Mouse (Mus musculus) lung, postnatal 4 days (tissue): ENCODE results near the gene Nop2.

Source experiments
- DNase-seq, 2 experiments: peaks; one replicate each; pipeline ENCODE4 v3.0.0; 2021

Nop2 gene

GRCm38 (mm10) chr6:125110927-125111326, 20.8 kb upstream of the Nop2 start:
- DNase-seq = peak in 1 of 2 experiments; percentile 60

GRCm38 (mm10) chr6:125112553-125112952, 19.2 kb upstream of the Nop2 start:
- no peak for DNase-seq

DNA sequence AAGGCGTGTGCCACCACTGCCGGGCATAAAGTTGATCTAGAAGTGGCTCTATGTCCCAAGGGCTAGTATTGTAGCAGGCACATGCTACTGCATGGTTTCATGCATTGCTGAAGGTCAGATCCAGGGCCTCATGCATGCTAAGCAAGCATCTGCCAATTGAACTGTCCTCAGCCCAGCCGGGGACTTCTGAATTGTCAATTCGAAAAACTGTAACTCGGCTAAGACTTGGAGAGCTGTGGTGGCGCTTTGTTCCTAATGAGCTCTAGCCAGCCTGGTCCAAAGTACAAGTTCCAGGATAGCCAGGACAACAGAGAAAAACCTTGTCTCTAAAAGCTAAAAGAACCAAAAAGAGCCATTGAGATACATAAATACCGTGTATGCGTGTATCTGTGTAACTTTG, 12.3 kb upstream of the Nop2 start:
- DNase-seq = no peak

DNA sequence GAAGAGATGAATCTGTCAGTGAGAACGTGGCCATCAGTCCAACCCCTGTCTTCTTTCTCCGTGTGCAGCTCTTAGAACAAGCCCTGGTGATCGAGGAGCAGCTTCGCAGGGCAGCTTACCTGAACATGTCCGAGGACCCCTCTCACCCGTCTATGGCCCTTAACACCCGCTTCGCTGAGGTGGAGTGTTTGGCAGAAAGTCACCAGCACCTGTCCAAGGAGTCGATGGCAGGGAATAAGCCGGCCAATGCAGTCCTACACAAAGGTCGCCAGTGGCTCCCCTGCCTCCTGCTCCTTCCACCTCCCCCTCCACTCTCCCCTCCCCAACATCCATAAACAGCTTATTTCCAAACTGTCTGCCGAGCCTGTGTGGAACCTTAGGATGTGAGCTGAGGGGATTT, 3.0 kb upstream of the Nop2 start:
- DNase-seq = no peak

GRCm38 (mm10) chr6:125129710-125130402, 1.9 kb upstream of the Nop2 start:
- no peak for DNase-seq

DNA sequence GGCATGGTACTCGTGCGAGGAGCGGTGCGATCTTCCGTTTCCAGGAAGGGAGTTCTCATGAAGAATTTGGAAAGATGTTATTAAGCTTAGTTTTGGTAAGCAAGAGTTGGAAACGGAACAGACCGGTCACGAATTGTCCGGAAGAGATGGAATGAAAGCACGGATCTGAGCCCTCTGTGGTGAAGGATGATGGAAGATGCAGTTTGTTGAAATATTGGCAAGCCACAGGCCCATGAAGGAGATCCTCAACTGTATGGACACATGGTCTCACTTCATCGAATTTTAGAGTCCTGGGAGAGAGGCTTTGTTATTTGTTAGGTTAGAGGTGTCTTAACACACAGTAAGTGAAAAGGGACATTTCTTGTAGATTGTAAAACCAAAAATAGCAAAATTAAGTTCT, 761 bp downstream of the Nop2 start:
- no peak for DNase-seq

DNA sequence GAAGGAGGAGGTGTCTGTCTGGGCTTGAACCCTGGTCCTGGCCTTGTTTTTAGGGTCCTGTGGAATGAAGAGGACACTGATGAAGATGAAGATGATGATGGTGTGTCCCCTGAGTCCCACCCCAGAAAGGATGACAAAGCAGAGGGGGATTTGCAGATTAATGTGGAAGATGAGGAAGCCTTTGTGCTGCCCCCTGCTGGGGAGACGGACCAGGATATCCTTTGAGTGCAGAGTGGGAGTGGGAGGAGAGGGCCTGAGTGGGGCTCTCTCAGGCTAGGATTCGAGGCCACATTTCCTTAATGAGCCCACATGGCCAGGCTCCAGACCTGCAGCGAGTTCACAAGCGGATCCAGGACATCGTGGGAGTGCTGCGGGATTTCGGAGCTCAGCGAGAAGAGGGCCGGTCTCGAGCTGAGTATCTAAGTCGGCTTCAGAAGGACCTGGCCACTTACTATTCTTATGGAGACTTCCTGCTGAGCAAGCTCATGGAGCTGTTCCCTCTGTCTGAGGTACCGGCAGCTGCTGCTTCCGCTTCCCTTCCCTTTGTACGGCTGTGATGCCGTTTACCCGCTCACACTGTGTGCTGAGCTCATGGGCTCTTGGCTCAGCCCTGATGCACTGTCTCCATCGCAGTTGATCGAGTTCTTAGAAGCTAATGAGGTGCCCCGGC, 5.4 kb downstream of the Nop2 start:
- DNase-seq = peak; percentile 39 to 55

DNA sequence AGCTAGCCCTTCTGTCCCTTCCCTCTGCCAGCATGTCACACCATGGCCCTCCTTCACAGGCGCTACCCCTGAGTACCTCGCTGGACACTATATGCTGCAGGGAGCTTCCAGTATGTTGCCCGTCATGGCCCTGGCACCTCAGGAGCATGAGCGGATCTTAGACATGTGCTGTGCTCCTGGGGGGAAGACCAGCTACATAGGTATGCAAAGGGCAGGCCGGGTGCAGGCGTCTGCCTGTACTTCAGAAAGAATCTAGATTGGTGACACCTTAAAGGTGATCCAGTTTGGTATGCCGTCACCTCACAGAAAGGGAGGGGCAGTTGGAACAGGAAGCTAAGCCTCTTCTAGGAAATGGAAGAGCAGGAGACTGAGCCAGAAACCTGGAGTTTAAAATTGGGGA, 8.0 kb downstream of the Nop2 start:
- no peak for DNase-seq

DNA sequence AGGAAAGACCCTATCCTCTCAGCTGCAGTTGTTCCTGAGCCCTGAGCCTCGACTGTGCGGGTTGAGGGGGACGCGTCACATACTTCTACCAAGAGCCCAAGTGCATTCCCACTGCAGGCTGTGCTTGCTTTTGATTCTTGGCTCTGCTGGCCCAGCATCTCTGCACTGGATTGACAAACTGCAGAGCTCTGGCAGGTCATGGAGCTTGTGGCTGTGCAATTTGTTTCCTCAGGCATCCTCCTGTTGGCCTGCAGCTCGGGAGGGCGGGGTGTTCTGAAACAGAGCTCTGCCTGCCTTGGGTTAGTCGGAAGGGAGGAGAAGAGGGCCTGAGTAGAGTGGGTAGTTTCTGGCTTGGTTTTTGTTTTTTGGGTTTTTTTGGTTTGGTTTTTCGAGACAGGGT, 10.7 kb downstream of the Nop2 start:
- no peak for DNase-seq

DNA sequence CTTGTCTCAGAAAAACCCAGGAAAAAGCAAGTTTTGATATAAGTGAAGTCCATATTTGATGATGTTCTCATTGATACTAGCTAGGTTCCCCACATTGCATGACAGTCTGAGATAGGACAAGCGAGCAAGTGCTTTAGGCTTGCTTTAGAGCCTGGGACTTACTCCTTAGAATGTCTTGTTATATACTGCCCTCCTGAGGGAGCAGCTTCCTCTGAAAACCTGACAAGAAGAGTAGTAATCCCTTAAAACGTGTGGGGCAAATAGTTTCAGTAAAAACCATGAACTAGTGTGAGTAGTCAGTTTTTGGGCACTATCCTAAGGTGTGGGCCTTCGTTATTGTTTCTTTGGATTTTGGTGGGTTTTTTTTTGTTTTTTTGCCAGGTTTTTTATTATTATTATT, 11.4 kb downstream of the Nop2 start:
- DNase-seq = no peak

- DNase-seq = no peak
Observed at GRCm38 (mm10) chr6:125143904-125144303, 12.2 kb downstream of the Nop2 start.

DNA sequence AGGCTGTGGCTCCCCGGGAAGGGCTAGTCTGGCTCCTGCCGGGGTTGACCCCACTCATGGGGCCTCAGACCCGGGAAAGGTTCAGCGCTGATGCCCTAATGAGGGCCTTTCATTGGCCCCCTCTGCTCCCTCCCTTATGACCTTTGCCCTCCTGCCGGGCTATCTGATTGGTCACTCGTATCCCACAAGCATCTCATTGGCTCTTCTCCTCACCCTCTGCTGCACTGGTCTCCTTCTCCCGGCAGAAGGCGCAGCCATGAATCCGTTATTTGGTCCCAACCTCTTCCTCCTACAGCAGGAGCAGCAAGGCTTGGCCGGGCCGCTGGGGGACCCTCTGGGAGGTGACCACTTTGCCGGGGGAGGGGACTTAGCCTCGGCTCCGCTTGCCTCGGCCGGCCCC, 13.3 kb downstream of the Nop2 start, which contains the start of gene Iffo1:
Iffo1 (plus strand) TSS at position 241 of the 400 bp plus-strand sequence.
- DNase-seq = peak; percentile 91 to 93

GRCm38 (mm10) chr6:125145479-125145951, 13.8 kb downstream of the Nop2 start:
- DNase-seq = peak; percentile 38 to 59

DNA sequence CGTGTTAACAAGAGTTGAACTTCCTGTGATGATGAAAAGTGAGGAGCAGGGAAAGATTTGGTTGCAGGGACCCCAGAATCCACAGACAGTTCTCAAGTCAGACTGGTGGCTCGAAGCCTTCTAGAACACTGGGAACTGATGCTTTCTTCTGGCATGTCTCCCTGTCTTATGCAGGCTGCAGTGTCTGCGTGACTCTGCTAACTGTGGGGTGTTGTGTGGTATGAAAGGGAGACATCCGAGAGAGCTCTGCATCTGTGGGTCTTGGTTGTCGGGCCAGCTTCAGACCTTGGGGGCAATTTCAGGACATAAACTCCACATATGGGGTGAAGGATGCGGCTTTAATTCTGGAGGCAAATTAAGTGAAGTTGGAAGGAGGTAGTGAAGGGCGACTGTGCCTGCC, 14.4 kb downstream of the Nop2 start:
- DNase-seq = no peak

- peak; percentile 27 to 49 for DNase-seq
Observed at GRCm38 (mm10) chr6:125146797-125147196, 15.1 kb downstream of the Nop2 start.

DNA sequence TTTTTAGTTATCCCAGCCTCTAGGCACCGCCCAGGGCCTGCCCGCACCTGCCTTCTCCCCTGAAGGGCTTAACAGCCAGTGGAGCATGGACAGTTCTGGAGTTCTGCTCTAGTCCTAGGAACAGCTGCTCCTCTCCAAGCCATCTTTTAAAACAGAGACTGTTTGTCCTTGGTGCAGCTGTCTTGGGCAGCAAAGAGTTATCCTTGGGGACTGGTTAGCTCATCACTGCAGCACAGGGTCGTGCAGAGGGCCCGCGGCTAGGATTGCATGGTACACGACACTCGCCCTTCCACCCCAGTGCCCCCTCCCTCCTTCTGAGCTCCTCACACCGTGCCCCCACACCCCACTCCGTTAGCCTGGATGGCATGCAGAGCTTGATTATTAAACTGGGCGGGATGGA, 15.6 kb downstream of the Nop2 start:
- no peak for DNase-seq

- DNase-seq = peak; percentile 42 to 58
Observed at GRCm38 (mm10) chr6:125148251-125148925, 16.7 kb downstream of the Nop2 start.

- peak; percentile 34 to 71 for DNase-seq
Observed at GRCm38 (mm10) chr6:125148926-125149568, 17.3 kb downstream of the Nop2 start.

DNA sequence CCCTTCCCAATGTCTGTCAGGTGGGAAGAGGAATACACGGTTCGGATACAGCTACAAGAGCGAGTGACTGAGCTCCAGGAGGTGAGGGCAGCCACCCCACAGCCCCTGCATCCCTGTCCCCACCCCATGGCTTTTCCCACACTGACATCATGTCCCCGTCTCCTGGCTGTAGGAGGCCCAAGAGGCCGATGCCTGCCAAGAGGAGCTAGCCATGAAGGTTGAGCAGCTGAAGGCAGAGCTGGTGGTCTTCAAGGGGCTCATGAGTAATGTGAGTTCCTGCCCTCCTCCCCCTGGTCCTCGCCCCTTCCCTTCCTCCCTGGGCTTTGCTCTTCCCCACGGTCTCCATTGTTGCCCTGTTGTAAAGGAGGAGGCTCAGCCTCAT, 17.9 kb downstream of the Nop2 start:
- no peak for DNase-seq

DNA sequence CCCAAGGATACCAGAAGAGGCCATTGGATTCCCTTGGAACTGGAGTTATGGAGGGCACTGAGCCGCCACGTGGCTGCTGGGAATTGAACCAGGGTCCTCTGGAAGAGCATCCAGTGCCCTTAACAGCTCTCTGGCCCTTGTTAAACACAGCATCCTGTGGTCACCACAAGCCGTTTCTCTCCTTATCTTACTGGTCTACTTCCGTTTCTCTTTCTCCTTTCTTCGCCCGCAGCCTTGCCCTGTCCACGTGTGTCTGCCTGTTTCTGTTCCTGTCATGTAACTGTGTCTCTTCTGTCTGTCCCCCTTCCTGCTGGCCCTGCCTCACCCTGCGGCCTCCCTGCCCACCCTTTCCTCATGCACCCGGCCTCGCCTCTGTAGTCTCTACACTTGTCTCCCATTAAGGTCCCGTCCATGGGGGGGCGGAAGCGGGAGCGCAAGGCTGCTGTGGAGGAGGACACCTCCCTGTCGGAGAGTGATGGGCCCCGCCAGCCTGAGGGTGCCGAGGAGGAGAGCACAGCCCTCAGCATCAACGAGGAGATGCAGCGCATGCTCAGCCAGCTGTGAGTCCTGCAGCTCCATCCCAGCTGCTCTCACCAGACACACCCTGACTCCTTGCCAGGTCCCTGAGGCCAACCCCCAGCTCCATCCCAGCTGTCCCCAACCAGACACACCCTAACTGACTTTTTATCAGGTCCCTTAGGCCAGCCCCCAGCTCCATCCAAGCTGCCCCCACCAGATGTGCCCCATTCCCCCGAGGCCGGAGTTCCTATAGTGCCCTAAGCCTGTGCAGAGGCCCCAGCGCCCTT, 20.7 kb downstream of the Nop2 start:
- peak; percentile 29 to 56 for DNase-seq

GRCm38 (mm10) chr6:125153018-125153389, 21.3 kb downstream of the Nop2 start:
- DNase-seq = no peak

DNA sequence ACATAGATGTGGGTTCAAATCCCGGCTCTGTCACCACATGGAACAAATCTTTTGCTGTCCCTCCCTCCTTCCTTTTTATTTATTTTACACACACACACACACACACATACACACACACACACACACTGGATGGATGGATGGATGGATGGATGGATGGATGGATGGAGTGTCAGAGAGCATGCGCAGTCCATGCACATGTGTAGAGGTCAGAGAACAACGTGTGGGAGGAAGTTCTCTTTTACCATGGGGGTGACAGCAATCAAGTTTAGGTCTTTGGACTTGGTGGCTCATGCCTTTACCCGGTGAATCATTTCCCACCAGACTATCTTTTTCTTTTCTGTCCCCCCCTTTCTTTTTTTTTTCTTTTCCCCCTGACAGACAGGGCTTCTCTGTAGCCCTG, 22.0 kb downstream of the Nop2 start:
- DNase-seq = no peak

DNA sequence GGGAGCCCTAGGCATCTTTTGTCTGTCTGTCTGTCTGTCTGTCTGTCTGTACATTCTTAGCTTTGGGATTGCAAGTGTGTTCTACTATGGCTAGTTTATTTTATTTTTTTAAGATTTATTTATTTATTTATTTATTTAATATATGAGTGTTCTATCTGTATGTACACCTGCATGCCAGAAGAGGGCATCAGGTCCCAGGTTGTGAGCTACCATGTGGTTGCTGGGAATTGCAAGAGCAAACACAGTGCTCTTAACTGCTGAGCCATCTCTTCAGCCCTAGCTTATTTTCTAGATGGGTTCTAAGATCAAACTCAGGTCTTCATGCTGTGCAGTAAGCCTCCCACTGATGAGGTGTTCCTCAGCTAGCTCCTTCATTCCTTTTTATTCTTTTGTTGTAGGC, 22.8 kb downstream of the Nop2 start:
- no peak for DNase-seq
